Mouse (Mus musculus) adrenal gland, adult 2 months (tissue): ENCODE measurements at regions not wholly inside any gene's neighbourhood (a gene's known extent, or its start where the extent isn't known, plus 50 kb on each side); places are given as distances from the start of the nearest gene placed in this dataset.

Experiments used
- DNase-seq: peaks from one replicate; pipeline ENCODE4 v3.0.0; 2021

DNA sequence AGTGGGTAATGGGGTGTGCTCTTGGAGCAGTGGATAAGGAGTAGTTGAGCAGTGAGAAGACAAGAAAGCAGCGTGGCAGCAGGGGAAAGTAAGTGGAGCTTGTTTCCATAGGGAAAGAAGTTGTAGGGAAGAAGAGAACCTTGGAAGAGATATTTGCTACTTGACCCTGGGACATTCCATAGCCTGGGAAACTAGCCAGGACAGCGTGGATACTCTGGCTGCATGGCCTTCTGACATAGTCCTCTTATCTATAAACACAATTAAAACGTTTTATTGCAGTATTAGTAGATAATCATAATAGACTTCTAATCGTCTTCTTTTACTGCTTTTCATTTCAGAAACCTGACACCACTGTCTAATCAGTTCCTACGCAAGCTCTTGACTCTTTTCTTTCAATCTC is 207.4 kb upstream of the Gm6812 start:
- peak; percentile 21 for DNase-seq
